9 mouse cellular contexts compared by ENCODE assay signal in genomic region chr19:60226845-60227235, GRCm38 (mm10). TPM values are rescaled to one million over a fixed set of nuclear protein-coding genes. Genes with fewer than 3 reads are reported as not detected.
A peak's percentile ranks its signal among the peaks of the same experiment; 100 is the strongest.
DNase-seq lines count a peak whose midpoint lies in the region; ATAC-seq and TF ChIP-seq lines count a peak whose summit lies in the region.
"Had no signal": no experiment of that assay in that cellular context is flagged by ENCODE, and none has a peak within 500 bp of the region (broad histone marks: within the 10 kb centered on the region; RNA-seq: fewer than 3 reads in every experiment).

No protein-coding gene starts in this region.

- H3K9ac ChIP-seq in heart, adult 2 months (ENCODE audit: low read depth, low read length), result no peak overlapping the region
- no peak overlapping the region for H3K9ac ChIP-seq in forebrain, postnatal 0 days
- H3K9ac ChIP-seq in limb, embryonic 15.5 days, result no peak overlapping the region

- H3K27me3 ChIP-seq in heart, adult 2 months (ENCODE audit: control insufficient read depth, insufficient read depth, low read length), result no peaks in the 10 kb centered on the region
- peaks cover 3% of the 10 kb centered on the region; the same call in 1 of the 2 replicates for H3K27me3 ChIP-seq in G1E (ENCODE audit: insufficient read depth, low read length)
- no peaks in the 10 kb centered on the region for H3K27me3 ChIP-seq in forebrain, postnatal 0 days (ENCODE audit: insufficient read depth, low read length)
- H3K27me3 ChIP-seq in limb, embryonic 15.5 days, result no peaks in the 10 kb centered on the region
- H3K27me3 ChIP-seq: CH12.LX had no signal

- TF ChIP-seq CTCF in heart, adult 2 months (IDR thresholded peaks at IDR 0.05), result no peak
- TF ChIP-seq CTCF in G1E (IDR thresholded peaks at IDR 0.05; ENCODE audit: low read depth, low read length), result no peak
- TF ChIP-seq CTCF in forebrain, postnatal 0 days (IDR thresholded peaks at IDR 0.05; ENCODE audit: low read depth), result no peak

- no peaks in the 10 kb centered on the region for H3K9me3 ChIP-seq in G1E (replicated peaks)
- no peaks in the 10 kb centered on the region for H3K9me3 ChIP-seq in forebrain, postnatal 0 days (ENCODE audit: low read length)
- no peaks in the 10 kb centered on the region for H3K9me3 ChIP-seq in limb, embryonic 15.5 days

- peak in 1 of 2 experiments; percentile 18 for DNase-seq in heart, adult 2 months
- no peak for DNase-seq in heart, postnatal 14 days
- no peak for DNase-seq in G1E (ENCODE audit: low spot score)
- DNase-seq in forebrain, postnatal 0 days, result no peak
- DNase-seq in adrenal gland, adult 8-10 months, result no peak
- DNase-seq in left cerebral cortex, adult 9 months (ENCODE audit: low spot score in 2 of 2), result no peak
- no peak for DNase-seq in embryo, embryonic 9.5 days (ENCODE audit: extremely low spot score)

- WGBS in heart, adult 2 months, result 57% methylated on average over 8 of the region's 8 CpGs
- WGBS in forebrain, postnatal 0 days, result 55% methylated on average over 8 of the region's 8 CpGs
- WGBS in limb, embryonic 15.5 days, result 54% methylated on average over 8 of the region's 8 CpGs

- TF ChIP-seq POLR2A in heart, adult 2 months (IDR thresholded peaks at IDR 0.05; ENCODE audit: insufficient read depth, low read depth, low read length), result no peak

- H3K4me2 ChIP-seq in forebrain, postnatal 0 days (ENCODE audit: low read depth), result peak overlapping the region; percentile 21
- H3K4me2 ChIP-seq in limb, embryonic 15.5 days, result peak overlapping the region; percentile 46

- intact Hi-C loops in heart, adult 2 months (cut with DNase I), result loop anchor here (2.0 kb wide), 2 partner anchors 286 to 880 kb away; no protein-coding TSS in a partner anchor
- intact Hi-C loops in heart, postnatal 14 days (cut with DNase I), result no loop called here

- H3K4me3 ChIP-seq in heart, adult 2 months, result peak overlapping the region; percentile 85
- H3K4me3 ChIP-seq in G1E (ENCODE audit: low read depth, low read length), result peak overlapping the region; percentile 89; the same call in 1 of the 2 replicates
- peak overlapping the region; percentile 86 for H3K4me3 ChIP-seq in forebrain, postnatal 0 days (ENCODE audit: low read depth, low read length)
- peak overlapping the region; percentile 75 for H3K4me3 ChIP-seq in limb, embryonic 15.5 days

- TF ChIP-seq EP300 in heart, adult 2 months (IDR thresholded peaks at IDR 0.05; ENCODE audit: insufficient read depth, low read depth, low read length), result no peak

- H3K4me1 ChIP-seq in heart, adult 2 months (ENCODE audit: control insufficient read depth, insufficient read depth, low read length), result peaks cover 1% of the 10 kb centered on the region; the same call in 1 of the 2 replicates
- H3K4me1 ChIP-seq in G1E (ENCODE audit: insufficient read depth, low read depth, low read length), result peaks cover 14% of the 10 kb centered on the region
- H3K4me1 ChIP-seq in forebrain, postnatal 0 days (ENCODE audit: insufficient read depth), result peaks cover 10% of the 10 kb centered on the region; the same call in 1 of the 2 replicates
- peaks cover 8% of the 10 kb centered on the region for H3K4me1 ChIP-seq in limb, embryonic 15.5 days

- ATAC-seq in G1E (ENCODE audit: extremely low read depth, insufficient number of reproducible peaks, low FRiP score, poor library complexity, severe bottlenecking), result no peak
- ATAC-seq in forebrain, postnatal 0 days, result peak; percentile 6; the same call in 1 of the 2 replicates
- no peak for ATAC-seq in limb, embryonic 15.5 days (ENCODE audit: insufficient number of reproducible peaks, low FRiP score, low TSS enrichment, low read depth)

- no peak overlapping the region; the same call in 1 of the 2 replicates for H3K27ac ChIP-seq in heart, adult 2 months
- no peak overlapping the region for H3K27ac ChIP-seq in forebrain, postnatal 0 days (ENCODE audit: low read depth, low read length)
- no peak overlapping the region for H3K27ac ChIP-seq in limb, embryonic 15.5 days

- peaks cover 3% of the 10 kb centered on the region; the same call in 1 of the 2 replicates for H3K36me3 ChIP-seq in heart, adult 2 months (ENCODE audit: control insufficient read depth, insufficient read depth, low read length)
- peaks cover 10% of the 10 kb centered on the region for H3K36me3 ChIP-seq in G1E (replicated peaks)
- H3K36me3 ChIP-seq in forebrain, postnatal 0 days (ENCODE audit: insufficient read depth), result no peaks in the 10 kb centered on the region
- H3K36me3 ChIP-seq in limb, embryonic 15.5 days, result 0 out of 2 replicates have a peak, but pooled peaks cover 4% of the 10 kb centered on the region

- H3K79me2 ChIP-seq in heart, adult 2 months (replicated peaks; ENCODE audit: control insufficient read depth, insufficient read depth, low read length), result no peaks in the 10 kb centered on the region

RNA-seq across cellular contexts. Expression of gene Fam204a, which starts 0.3 kb away (rescaled TPM):
- total RNA-seq in heart, adult 2 months (2021), result 10 to 100 TPM; 20.0 to 24.4 TPM
- 3.5 and 5.2 TPM in 2 replicates for polyA plus RNA-seq in heart, adult 2 months (2012; rRNA removed)
- 10 to 100 TPM; 19.3 to 20.8 TPM for total RNA-seq in heart, postnatal 14 days (2021)
- total RNA-seq in G1E (2014; fragmentation: Nextera tagmentation) (36.1 and 37.7 TPM in 2 replicates), G1E (2017) (62.6 and 76.5 TPM in 2 replicates)
- polyA plus RNA-seq in G1E (2012), result 9.3 and 11.4 TPM in 2 replicates
- total RNA-seq in forebrain, postnatal 0 days (2014; rRNA removed), result 47.5 and 57.4 TPM in 2 replicates
- 66.5 and 74.4 TPM in 2 replicates for polyA plus RNA-seq in forebrain, postnatal 0 days (2015; fragmentation: Nextera tagmentation; extraction: Ambion mirVana)
- polyA plus RNA-seq in limb, embryonic 15.5 days (2015; fragmentation: Nextera tagmentation; extraction: Ambion mirVana), result 48.8 and 50.4 TPM in 2 replicates
- total RNA-seq in adrenal gland, adult 8-10 months (2022), result 10 to 100 TPM; 19.7 to 42.3 (median 35.9) TPM
